8 mouse cellular contexts compared by ENCODE assay signal in the genomic region with DNA sequence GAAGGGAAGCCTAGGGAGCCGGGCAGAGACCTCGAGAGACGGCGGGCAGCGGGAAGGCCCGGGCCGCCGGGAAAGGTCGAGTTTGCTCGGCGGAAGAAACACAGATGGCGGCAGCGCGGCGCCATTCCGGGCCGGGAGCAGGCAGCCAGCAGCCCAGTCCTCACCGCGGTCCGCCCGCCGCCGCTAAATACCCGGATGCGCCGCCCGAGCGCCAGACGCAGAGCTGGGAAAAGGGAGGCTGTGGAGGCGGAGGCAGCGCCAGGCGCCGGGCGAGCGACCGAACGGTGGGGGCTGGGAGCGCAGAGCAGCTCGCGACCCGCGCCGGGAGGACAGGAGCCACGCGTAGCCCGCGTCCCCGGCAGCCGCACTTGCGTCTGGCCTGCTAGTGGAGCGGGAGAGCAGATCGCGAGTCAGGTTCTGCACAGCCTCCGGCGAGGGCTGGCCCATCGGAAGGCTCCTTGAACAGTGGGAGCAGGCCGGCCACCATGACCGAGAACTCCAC. TPM values are rescaled to one million over a fixed set of nuclear protein-coding genes. Genes with fewer than 3 reads are reported as not detected.
DNase-seq lines count a peak whose midpoint lies in the region; ATAC-seq lines count a peak whose summit lies in the region.

A gene (plus strand): TSS at position 214 of the 502 bp plus-strand sequence.

- DNase-seq in adrenal gland, adult 18-20 months (ENCODE audit: low spot score in 2 of 2): peak; percentile 95 to 97
- DNase-seq in embryo, embryonic 10.5 days (ENCODE audit: low spot score): peak; percentile 92
- peak; percentile 93 to 95 for DNase-seq in gastrocnemius, postnatal 36 days
- peak; percentile 94 for DNase-seq in left cerebral cortex, postnatal 14 days (ENCODE audit: low spot score in 2 of 2)
- DNase-seq in right cerebral cortex, postnatal 14 days: peak; percentile 97
- DNase-seq in urinary bladder, postnatal 25 days (ENCODE audit: low spot score): peak; percentile 95

- no peaks in the 10 kb centered on the region for H3K36me3 ChIP-seq in intestine, embryonic 15.5 days

- no peaks in the 10 kb centered on the region for H3K27me3 ChIP-seq in intestine, embryonic 15.5 days (replicated peaks)

- WGBS in intestine, embryonic 15.5 days: 0% methylated on average over 58 of the region's 58 CpGs

- ATAC-seq in intestine, embryonic 15.5 days: peak; percentile 71
- peak; percentile 61 for ATAC-seq in megakaryocyte-erythroid progenitor cell, adult 5-6 weeks (replicated peaks; ENCODE audit: low FRiP score, low TSS enrichment, poor library complexity, severe bottlenecking)

- H3K4me1 ChIP-seq in intestine, embryonic 15.5 days (replicated peaks): peaks cover 42% of the 10 kb centered on the region

- peak within 1 kb of the TSS; percentile 85 for H3K4me3 ChIP-seq in intestine, embryonic 15.5 days (replicated peaks)

- peak within 1 kb of the TSS; percentile 99 for H3K9ac ChIP-seq in intestine, embryonic 15.5 days

- peak within 1 kb of the TSS; percentile 85 for H3K4me2 ChIP-seq in intestine, embryonic 15.5 days (replicated peaks)

- peak within 1 kb of the TSS; percentile 98 for H3K27ac ChIP-seq in intestine, embryonic 15.5 days

- H3K9me3 ChIP-seq in intestine, embryonic 15.5 days: no peaks in the 10 kb centered on the region

- intact Hi-C loops in gastrocnemius, postnatal 36 days (cut with DNase I): loop anchor here (2.0 kb wide), 1 partner anchor 41 kb away; no protein-coding TSS in a partner anchor
- intact Hi-C loops in left cerebral cortex, postnatal 14 days (cut with DNase I): no loop called here

RNA-seq across cellular contexts. Expression of the gene that starts here (rescaled TPM):
- 100 to 1,000 TPM in 1 of 2 experiments, 10 to 100 TPM in 1; 86.2 to 101 TPM for total RNA-seq in adrenal gland, adult 18-20 months (2021)
- total RNA-seq in gastrocnemius, postnatal 36 days (2021): 10 to 100 TPM; 71.1 to 87.4 TPM
- 441 and 523 TPM in 2 replicates for polyA plus RNA-seq in intestine, embryonic 15.5 days (2015; fragmentation: Nextera tagmentation; extraction: Ambion mirVana)
- 10 to 100 TPM; 73.5 to 88.2 TPM for total RNA-seq in left cerebral cortex, postnatal 14 days (2021)
- 19.0 and 23.7 TPM in 2 replicates for total RNA-seq in megakaryocyte-erythroid progenitor cell, adult 5-6 weeks (2014; fragmentation: Nextera tagmentation)
- total RNA-seq in megakaryocyte-erythroid progenitor cell, adult 5-6 weeks (2017): 27.0 and 47.0 TPM in 2 replicates

Comparison
In these comparisons a context has a peak if more than half of its experiments do, and no peak if none do; other contexts are left out.
1. Peak in every context shown above with its lines: DNase-seq, ATAC-seq, H3K4me3 ChIP-seq and H3K27ac ChIP-seq.